Mouse (Mus musculus): Measurements from ENCODE around the gene BC030499.

DNA sequence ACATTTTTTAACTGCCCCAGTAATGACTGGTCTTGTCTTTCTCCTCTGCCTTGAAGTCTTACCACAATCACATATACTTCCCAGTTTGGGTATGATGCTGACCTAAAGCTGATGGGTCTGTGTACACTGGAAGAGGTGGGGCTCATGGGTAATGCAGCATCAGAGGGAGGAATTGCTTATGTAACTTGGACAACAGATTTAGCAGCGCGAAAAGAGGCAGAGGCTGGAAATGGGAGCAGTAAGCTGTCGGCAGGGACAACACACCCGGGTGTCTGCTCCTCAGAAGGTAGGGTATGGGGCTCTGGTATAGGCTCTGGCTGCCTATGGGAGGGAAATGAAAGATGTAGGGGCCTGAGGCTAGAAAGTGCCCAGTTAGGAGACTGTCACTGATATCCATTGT is at the start of gene BC030499:
- no peak for TF ChIP-seq TBP (IDR thresholded peaks at IDR 0.05; ENCODE audit: low read depth, low read length)
- TF ChIP-seq EP300 (IDR thresholded peaks at IDR 0.05; ENCODE audit: low read depth in 1 of 2, low read length in 2 of 2), result no peak
- TF ChIP-seq CTCF (IDR thresholded peaks at IDR 0.05 in 2 of 3, conservative IDR thresholded peaks at IDR 0.05 in 1 of 3; ENCODE audit: control insufficient read depth in 1 of 3, insufficient read depth in 1 of 3, low read depth in 2 of 3, low read length in 3 of 3, poor library complexity in 1 of 3, severe bottlenecking in 1 of 3), result no peak
